Mouse (Mus musculus) megakaryocyte progenitor cell, adult 5-6 weeks (primary cell): ENCODE data around the gene Dnah2. TPM values are rescaled to one million over a fixed set of nuclear protein-coding genes. Genes with fewer than 3 reads are reported as not detected.
A peak's percentile ranks its signal among the peaks of the same experiment; 100 is the strongest.

ENCODE experiments used
- ATAC-seq: replicated peaks from 2 replicates; pipeline ENCODE4 v1.8.0; 2016; ENCODE audit warnings: mild to moderate bottlenecking, moderate TSS enrichment, inconsistent platforms; ENCODE audit not compliant: poor library complexity
- total RNA-seq, 2 experiments: library from RNA; stranded (forward) in 1 of 2; stranded (reverse) in 1 of 2; fragments of 157-497, 149-512 nt in 1 of 2; fragments of 200-1000 nt in 1 of 2; gene quantifications; 2 replicates each; pipeline versions ENCODE4 v1.2.3 to v1.2.4; 2015 to 2017

Gene Dnah2
- total RNA-seq, 2 experiments from 2014 or later: not detected

DNA sequence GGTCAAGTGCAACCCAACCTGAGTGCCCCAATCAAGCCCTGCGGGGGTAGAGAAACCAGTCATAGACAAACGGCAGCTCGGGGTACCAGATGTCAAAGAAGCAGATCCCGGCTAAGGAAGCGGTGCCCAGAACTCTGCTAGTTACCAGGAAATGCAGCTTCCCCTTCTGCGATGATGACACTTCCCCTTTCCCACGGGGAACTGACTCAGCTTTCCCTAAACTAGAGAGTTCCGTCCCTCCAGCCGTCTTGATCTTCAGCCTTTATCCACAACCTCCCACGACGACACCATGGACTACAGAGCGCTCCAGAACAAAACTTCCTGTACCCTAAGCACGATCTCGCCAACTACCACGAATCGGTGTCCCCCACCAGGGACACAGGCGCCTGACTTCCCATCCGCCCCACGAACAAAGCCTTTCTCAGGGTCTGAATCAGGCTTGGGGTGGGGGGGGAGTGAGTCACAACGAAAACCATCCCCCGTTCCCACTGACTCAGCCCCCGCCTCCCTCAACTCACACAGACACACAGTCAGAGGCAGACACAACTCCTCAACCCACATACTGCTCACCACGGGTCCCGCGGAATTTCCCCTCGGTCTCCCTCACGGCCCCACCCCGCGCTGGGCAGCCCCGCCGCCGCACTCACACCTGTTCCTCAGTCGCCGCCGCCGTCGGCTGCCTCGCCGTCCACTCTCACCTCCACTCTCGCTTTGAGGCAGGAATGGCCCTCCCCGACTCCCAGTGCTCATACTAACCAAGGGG is 138.4 kb downstream of the Dnah2 start:
- ATAC-seq: peak; percentile 7

DNA sequence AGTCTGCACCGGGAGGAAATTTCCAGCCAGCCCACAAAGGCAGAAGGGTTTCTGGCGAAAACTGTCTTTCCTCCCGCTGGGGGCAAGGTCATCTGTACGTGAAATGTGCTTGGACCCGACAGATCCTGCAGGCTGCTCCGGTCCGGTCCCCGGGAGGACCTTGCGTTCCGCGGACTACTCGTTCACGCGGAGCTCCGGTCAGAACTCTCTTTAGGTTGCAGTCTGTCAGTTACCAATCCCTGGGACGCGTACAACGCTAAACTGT is 138.9 kb downstream of the Dnah2 start:
- ATAC-seq: no peak

DNA sequence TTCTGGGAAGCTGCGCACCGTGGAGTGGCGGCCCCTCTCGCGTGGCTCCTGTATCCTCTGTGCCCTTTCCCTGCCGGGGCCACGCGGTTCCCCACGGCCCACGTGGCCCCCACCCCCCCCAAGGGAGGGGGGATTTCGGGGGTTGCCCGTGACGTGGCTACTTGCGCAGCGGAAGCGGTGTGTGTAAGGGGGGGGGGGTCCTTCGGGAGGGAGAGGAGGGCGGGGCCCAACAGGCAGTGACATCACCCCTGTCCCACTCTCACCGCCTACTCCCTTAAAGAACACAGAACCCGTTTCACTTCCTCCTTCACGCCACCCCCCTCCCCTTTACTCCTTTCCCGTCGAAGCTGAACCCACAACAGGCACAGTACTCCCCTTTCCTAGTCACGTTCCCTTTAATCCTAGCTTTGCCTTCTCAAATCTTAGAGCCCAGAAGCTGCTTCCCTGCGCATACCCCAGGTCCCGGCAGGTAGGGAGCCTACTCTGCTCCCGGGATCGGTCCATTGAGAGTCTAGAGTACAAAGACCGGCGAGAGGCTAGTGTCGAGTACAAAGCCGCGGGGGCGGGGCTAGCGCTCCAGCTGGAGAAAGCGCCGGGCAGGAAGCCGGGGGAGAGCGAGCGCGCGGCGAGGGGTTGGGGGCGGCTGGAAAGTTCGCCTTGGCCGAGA is 139.4 kb downstream of the Dnah2 start:
- peak; percentile 42 for ATAC-seq

DNA sequence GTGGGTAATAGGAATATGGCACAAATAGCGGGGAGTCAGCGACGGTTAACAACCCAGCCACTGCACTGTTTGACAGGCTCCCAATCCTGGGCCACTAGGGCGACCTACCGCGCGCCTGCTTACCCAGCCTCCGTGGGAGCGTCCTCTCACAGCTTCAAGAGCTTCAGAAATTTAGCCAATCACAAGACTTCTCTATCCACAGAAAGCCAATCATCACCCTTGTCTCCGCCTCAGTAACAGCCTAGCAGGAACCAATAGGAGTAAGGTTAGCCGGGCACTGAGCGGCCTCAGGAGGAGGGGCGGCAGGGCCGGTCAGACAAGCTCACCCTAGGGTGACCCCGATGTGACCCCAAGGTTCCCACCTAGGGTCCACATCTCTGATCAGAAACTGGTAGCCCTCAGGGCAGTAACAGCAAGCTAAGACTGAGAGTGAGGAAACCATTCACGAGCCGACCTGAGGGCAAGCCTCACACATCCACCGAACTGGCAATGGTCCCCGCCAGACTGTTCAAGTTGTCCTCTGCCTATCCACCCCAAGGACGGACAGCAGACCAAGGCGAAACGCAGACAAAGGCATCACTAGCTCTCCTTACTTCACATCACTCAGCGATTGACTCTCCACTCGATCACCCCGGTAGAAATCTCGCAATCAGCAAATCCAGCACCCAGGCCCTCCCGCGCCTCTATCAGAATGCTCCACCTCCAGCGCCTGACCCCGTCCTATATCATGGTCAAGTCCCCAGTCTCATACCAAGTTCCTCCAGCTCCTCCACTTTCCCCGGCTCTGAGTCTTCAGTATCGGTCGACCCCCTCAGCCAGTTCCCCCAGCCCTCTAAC is 140.2 kb downstream of the Dnah2 start:
- peak; percentile 65 for ATAC-seq

DNA sequence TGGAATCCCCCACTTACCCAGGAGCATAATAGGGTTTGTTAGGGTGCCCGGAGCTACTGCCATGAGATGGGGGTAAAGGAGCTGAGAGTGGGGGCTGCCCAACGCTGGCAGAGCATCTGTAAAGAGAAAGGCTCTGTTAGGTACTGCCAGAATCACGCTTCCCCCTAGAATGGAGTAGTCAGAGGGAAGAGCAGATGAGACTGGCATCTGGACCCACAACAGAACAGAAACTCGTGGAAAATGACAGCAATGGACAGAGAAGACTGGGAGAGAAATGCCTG is 141.2 kb downstream of the Dnah2 start:
- ATAC-seq: no peak

DNA sequence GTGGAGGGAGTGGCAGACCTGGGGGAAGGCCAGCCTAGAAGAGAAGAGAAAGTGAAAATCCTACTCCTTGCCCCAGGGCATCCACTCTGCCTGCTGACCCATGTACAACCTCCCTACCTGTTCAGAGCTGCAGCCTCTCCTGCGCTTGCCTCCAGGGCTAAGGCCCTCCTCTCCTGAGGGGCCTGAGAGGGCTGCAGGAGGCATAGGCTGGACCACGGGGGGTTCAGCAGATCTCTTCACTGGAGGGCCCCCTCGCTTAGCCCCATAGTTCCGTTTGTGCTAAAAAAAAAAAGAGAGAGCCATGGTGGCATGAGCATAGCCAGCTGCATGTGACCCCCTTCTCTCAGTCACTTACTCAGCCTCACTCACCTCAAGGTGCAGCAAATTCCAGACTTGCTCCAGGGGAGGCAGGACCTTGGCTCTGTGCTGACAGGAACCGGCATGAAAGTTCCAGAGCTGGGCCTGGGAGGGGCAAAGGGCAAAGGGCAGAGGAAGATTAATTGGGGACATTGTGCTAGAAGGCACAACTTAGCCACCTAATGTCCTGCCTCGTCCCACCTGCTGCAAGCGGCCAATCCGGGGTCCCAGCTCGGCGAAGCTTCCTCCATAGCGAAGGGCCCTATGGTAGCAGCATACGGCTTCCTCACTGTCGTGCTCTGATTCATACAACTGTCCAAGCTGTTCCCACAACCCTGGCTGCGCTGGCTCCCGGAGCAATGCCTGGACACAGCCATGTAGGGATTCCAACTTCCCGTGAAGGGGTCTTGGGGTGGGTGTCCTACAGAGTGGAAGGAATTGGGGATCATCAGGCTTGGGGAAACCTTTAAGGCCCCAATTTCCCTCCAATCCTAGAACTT is 141.8 kb downstream of the Dnah2 start:
- no peak for ATAC-seq

DNA sequence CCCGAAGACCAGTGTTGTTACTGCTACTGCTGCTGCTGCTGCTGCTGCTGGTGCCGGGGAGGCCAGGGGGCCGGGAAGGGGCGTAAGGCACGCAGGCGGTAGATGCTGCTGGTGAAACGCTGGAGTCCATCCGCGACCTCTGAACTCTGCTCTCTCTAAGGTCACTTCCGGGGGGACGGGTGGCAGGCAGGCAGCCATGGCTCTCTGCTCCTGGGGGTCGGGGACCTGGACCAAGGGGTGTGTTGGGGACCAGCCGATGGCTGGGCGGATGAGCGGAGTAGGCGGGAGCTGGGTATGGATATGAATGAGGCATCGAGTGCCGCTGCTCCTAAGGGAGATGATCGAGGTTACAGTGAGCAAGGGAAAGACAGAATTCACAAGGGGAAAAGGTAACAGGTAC is 142.6 kb downstream of the Dnah2 start:
- no peak for ATAC-seq

DNA sequence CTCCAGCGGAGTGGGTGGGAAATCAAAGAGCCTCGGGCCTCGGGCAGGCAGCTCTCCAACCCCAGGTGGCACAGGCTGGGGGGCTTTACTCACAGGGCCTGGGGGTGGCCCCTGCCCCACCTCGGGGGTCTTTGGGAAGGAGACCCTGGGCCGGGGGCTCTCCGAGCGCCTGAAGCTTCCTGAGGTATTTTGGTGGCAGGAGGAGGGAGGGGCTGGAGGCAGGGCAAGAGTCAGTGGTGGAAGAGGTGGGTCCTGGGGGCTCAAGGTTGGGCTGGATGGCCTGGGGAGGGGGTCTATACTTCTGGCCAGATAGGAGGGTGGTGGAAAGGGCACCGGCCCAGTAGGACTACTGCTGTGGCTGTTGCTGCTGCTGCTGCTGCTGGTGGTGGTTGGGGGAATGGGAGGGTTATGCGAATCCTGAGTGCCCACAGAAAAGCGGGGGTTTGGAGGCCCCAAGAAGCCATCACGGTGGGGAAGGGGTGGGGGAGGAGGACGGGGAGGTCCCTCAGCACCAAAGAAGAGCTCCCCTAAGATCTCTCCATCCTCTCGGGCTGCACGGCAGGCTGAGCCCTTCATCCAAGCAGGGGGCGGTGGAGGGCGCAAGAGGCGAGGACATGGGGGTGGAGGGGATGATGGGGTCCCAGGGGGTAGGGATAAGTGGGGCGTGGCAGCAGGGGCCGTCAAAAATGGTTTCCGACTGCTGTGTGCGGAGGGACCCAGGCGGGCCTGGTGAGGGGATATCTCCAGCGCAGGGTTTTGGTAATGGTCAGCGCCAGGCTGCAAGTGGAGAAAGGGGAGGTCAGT is 143.3 kb downstream of the Dnah2 start:
- ATAC-seq: no peak

DNA sequence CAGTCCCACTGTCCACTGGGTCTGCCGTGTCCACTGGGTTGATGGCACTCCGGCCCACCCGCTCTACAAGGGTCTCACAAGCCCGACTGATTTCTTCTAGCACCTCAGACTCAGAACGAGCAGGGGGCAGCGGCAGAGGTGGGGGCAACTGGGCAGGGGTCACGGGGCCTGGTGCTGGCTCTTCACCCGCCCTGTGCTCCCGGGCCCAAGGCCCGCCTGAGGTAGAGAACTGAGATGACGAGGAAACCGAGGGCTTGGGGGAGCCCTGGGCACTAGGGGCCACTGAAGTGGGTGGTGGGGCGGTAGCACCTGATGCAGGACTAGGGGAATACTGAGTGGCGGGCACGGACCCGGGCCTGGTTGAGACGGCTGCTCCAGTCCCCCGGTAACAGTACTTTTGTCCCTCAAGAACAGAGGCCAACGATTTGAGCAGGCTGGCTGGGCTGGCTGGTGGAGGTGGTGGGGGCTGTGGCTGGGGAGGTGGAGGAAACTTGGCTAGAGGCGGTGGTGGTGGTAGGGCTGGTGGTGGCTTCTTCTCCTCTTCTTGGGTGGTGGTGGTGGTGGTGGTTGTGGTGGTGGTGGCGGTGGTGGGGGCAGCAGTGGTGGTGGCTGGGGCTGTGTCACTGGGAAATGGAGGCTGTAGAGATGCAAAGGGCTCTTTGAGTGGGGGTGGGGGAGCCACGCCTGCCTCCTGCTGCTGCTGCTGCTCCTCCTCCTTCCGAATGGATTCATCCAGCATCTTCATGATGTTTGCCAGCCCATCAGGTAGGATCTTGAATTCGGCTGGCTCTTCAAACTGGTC is 144.1 kb downstream of the Dnah2 start:
- no peak for ATAC-seq

DNA sequence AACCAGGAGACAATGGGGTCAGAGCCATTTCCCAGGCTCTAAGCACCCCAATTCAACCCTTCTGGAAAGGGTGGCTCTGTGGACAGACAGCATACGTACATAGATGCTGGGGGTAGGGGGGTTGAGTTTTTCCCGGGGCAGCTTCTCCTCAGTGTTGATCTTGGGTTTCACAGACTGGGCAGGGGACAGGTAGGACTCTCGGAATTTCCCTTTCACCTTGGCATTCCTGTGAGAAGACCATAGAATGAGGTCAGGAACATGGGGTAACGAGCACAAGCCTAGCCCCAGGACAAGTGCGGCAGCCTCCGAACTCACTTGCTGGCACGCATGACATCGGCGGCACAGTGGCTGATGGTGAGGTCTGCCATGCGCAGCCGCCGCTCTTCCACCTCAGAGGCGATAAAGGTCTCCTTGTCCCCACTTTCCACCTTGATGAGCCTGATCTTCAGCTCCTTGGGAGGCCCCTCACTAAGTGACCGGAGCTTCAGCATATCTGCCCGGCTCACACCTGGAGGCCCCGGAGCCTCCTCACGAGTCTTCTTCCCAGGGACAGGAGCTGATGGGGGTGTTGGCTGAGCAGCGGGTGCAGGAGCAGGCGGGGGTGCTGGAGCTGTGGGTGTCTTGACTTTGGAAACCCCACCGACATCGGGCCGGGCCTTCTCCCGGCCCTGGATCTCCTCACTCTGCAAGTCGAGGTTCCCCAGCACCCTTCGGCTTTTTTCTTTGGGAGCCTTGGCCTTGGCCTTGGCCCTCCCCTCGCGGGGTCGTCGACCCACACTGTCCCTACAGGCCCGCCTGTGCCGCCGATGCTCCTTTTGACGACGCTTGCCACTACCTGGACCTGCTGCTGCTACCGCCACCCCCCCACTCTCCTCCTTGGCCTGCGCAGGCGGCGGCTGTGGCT is 145.0 kb downstream of the Dnah2 start:
- ATAC-seq: no peak

DNA sequence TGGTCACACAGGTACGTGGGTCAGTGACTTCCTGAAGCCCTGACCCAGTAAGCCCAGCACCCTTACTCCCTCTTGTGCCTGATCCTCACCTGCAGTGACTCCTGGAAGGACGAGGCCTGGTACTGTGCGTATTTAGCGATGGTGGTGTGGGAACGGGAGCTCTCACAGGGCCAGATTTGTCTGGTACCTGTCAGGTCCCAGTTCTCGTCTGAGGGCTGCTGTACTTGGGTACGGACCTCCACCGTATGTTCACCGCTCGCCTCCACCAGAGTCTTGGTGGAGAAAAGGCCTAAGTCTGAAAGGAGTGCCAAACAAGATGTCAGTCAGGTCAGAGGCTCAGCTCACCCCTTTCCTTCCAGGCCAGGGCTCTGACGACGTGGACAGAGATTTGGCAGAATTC is 146.9 kb downstream of the Dnah2 start:
- ATAC-seq: no peak

DNA sequence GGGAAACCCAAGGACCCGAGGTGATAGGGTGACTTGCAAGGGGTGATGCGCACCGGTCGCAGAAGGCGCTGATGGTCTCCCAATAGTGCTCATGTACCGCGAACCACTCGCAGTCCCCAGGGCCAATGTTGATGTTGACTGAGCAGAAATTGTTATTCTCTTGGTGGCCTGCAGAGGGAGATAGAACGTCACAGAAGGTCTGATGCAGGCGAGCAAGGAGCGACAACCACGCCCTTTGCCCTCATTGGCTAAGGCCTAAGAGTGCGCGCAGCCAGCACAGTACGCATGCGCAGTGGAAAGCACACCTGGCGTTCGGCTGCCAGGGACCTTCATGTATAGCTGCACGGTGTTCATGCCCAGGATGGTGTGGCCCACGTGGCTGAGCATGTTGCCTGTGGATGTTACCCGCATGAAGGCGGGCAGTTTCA is 147.7 kb downstream of the Dnah2 start:
- ATAC-seq: peak; percentile 97

DNA sequence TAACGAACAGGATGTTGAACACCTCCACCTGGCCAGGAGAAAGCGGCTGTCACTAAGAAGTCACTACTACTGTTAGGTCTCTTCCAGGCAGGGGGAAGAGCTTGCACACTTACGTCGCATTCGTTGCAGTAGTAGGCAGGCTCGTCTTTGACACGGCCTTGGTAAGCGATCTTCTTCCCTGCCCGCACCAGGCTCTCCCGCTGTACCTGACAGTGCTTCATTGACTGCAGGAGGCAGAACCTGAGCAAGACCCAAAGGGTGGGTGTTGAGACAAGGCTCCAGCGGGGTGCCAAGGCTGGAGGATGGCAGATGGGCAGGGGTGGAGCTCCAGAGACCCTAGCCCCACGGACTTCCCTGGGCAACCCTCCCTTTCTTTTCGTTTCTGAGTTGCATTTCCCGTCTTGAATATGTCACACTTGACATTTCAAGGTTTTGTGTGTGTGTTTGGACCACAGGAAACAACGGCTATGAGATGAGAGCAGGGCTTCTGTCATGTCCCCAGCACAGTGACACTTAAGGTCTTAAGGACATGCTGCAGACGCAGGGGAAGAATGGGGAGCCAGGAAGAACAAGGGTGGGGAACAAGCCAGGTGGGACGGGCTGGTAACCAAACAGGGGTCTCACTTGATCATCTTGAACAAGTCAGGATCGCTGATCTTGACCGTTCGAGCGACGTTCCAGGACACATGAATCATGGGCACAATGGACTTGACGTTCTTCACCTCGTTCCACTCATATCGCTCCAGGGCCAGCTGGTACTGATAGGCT is 148.6 kb downstream of the Dnah2 start:
- no peak for ATAC-seq

DNA sequence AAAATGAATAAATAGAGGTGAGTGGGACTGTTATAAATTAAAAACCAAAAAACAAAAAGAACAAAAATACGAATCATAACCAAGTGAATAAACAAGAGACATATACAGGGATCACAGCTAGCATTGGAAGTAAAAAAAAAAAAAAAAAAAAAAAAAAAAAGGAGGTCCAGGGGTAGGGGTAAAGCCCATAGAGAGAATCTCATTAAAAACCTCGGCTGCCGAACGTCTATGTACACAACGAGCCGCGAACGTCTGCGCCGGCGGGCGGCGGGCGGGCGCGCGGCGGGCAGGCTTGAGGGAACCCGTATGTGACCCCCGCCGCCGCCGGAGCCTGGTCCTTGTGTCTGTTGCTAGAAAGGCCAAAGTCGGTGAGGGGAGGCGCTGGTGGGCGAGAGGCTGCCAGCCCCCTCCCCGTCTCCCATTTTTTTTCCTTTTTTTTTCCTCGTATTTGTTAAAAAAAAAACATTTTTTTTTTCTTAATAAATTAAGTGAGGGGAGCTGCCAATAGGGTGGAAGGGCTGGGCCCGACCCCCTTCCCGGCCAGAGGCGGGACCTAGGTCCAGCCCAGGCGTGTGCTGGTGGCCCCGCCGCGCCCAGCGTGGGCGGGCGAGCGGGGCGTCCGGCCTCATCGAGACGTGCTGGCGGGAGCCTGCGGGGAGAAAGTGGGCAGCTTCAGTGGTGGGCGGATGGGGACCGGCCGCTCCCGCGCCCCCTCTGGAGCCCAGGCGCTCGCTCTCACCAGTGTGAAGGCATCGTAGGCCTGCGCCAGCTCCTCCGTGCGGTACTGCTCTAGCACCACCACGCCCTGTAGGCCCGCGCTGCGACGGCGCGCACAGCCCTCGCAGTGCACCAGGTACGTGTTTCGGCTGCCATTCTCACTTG is 149.5 kb downstream of the Dnah2 start:
- no peak for ATAC-seq

DNA sequence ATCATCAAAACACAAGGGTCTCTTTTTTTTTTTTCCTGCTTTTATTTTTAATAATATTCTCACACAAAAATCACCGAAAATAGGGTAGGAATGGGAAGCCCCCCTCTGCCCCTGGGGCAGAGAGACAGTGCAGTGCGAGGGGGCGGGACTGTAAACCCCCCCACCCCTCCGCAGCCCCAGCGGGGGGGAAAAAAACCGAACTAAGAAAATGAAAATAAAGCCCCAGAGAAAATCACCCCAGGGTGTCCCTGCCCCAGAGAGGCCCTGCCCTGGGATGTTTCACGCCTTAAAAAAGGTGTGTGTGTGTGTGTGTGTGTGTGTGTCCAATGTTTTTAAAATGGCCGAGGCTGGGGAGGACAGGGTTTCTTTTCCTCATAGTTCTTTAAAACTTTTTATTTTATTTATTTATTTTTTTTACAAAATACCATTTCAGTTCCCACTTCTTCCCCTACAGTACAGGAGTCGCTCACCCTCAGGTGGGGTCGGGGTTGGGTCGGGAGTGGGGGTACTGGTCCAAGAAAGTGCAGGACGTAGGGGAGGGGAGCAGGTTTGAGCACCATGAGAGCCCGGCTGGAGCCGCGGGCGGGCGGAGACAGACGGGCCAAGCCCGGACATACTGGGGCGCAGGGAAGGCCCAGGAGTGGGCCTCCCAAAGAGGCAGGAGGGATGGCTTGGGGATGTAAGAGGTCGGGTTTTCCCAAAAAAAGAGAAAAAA is 150.3 kb downstream of the Dnah2 start:
- no peak for ATAC-seq

DNA sequence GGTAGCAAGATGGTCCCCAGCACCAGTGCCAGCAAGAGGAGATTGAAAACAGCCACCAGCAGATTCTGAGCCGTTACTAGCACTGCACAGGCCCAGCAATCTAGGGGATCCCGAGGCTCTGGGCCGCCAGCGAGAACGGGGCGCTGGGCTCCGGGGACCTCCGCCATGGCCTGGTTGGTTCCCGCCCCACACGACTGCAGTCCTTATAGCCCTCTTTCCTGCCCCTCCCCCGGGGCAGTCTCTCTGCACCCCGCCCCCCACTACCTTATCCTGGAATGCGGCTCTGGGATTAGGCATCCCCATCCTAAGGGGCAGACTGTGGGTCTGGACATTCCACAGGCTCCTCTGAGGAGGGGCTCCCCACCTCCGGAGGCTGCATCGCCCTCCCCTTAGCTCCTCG is 150.9 kb downstream of the Dnah2 start, which contains the start of gene Tmem88:
Gene Tmem88 (minus strand): TSS at position 176 of the 400 bp plus-strand sequence.
- no peak for ATAC-seq
